Comparison of ENCODE assay signal across 13 mouse cellular contexts in the genomic region with DNA sequence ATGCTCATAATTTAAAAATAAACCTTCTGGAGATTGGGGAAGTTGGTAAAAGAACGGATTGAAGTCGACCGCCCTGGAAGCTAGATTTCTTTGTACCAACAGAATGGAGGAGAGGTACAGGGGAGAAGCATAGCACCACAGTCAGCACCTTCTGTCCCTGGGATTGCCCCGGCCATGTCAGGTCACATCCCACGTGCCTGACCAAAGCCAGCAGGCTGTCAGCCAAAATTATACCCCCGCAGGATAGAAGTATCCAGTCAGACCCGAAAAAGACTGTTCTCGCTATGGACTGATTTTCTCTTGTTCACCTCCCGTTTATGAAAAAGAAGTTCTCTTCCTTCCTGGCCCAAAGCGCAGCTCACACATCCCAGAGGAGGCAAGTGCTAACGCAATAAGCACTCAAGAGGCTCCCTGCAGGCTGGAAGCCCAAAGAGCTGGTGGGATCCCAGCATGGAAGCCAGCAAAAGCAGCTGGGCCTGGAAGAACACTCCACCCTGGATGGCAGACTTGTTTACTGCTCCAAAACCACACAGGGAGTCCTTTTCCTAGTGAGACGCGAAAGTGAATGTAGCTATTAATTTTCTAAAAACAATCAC. TPM values are rescaled to one million over a fixed set of nuclear protein-coding genes. Genes with fewer than 3 reads are reported as not detected.
DNase-seq lines count a peak whose midpoint lies in the region; ATAC-seq and TF ChIP-seq lines count a peak whose summit lies in the region.
"Had no signal": no experiment of that assay in that cellular context is flagged by ENCODE, and none has a peak within 500 bp of the region (broad histone marks: within the 10 kb centered on the region; RNA-seq: fewer than 3 reads in every experiment).

No protein-coding gene starts in this region.

- H3K27ac ChIP-seq in intestine, embryonic 14.5 days (ENCODE audit: low read depth), result 0 out of 2 replicates have a peak overlapping the region, but pooled peaks have one; percentile 9
- H3K27ac ChIP-seq in intestine, embryonic 15.5 days, result no peak overlapping the region
- peak overlapping the region; percentile 72 for H3K27ac ChIP-seq in brown adipose tissue, adult 24 weeks (replicated peaks; ENCODE audit: low read depth, low read length)
- H3K27ac ChIP-seq in hindbrain, postnatal 0 days, result peak overlapping the region; percentile 54; the same call in 1 of the 2 replicates
- H3K27ac ChIP-seq in kidney, embryonic 15.5 days, result no peak overlapping the region
- H3K27ac ChIP-seq in kidney, embryonic 14.5 days (ENCODE audit: low read depth, low read length), result no peak overlapping the region

- H3K4me1 ChIP-seq in intestine, embryonic 14.5 days (replicated peaks; ENCODE audit: control insufficient read depth, insufficient read depth, low read length), result peaks cover 23% of the 10 kb centered on the region; the same call in 1 of the 2 replicates
- peaks cover 12% of the 10 kb centered on the region for H3K4me1 ChIP-seq in intestine, embryonic 15.5 days (replicated peaks)
- peaks cover 20% of the 10 kb centered on the region for H3K4me1 ChIP-seq in brown adipose tissue, adult 24 weeks (ENCODE audit: control insufficient read depth, insufficient read depth, insufficient read length, low read length)
- peaks cover 18% of the 10 kb centered on the region for H3K4me1 ChIP-seq in hindbrain, postnatal 0 days (ENCODE audit: insufficient read depth, low read length)
- peaks cover 9% of the 10 kb centered on the region for H3K4me1 ChIP-seq in kidney, embryonic 15.5 days
- peaks cover 10% of the 10 kb centered on the region; the same call in 1 of the 2 replicates for H3K4me1 ChIP-seq in kidney, embryonic 14.5 days (ENCODE audit: control insufficient read depth, insufficient read depth, low read length)

- H3K27me3 ChIP-seq in intestine, embryonic 14.5 days (replicated peaks; ENCODE audit: control insufficient read depth, insufficient read depth, low read length), result no peaks in the 10 kb centered on the region
- no peaks in the 10 kb centered on the region for H3K27me3 ChIP-seq in intestine, embryonic 15.5 days (replicated peaks)
- no peaks in the 10 kb centered on the region for H3K27me3 ChIP-seq in hindbrain, postnatal 0 days (ENCODE audit: insufficient read depth, low read length)
- no peaks in the 10 kb centered on the region for H3K27me3 ChIP-seq in kidney, embryonic 15.5 days
- no peaks in the 10 kb centered on the region for H3K27me3 ChIP-seq in kidney, embryonic 14.5 days (ENCODE audit: control insufficient read depth, insufficient read depth, low read length)

- H3K9ac ChIP-seq in intestine, embryonic 14.5 days (ENCODE audit: low read length), result no peak overlapping the region
- no peak overlapping the region for H3K9ac ChIP-seq in intestine, embryonic 15.5 days
- H3K9ac ChIP-seq in hindbrain, postnatal 0 days (replicated peaks; ENCODE audit: low read length), result no peak overlapping the region
- no peak overlapping the region for H3K9ac ChIP-seq in kidney, embryonic 15.5 days
- no peak overlapping the region for H3K9ac ChIP-seq in kidney, embryonic 14.5 days (ENCODE audit: low read depth, low read length)
- H3K9ac ChIP-seq: liver, postnatal 0 days had no signal

- no peaks in the 10 kb centered on the region for H3K9me3 ChIP-seq in intestine, embryonic 14.5 days (ENCODE audit: control insufficient read depth, low read length)
- no peaks in the 10 kb centered on the region for H3K9me3 ChIP-seq in intestine, embryonic 15.5 days
- H3K9me3 ChIP-seq in hindbrain, postnatal 0 days (ENCODE audit: low read length), result no peaks in the 10 kb centered on the region
- H3K9me3 ChIP-seq in kidney, embryonic 15.5 days (replicated peaks), result no peaks in the 10 kb centered on the region
- H3K9me3 ChIP-seq in kidney, embryonic 14.5 days (ENCODE audit: control insufficient read depth, low read length), result no peaks in the 10 kb centered on the region

- TF ChIP-seq CTCF in hindbrain, postnatal 0 days (IDR thresholded peaks at IDR 0.05; ENCODE audit: low read depth), result no peak

- DNase-seq in intestine, embryonic 14.5 days (ENCODE audit: low spot score), result no peak
- peak; percentile 13 for DNase-seq in R1 (ENCODE audit: low read depth, low spot score)
- peak; percentile 33 for DNase-seq in hindbrain, postnatal 0 days (ENCODE audit: low spot score)
- no peak for DNase-seq in embryo, embryonic 10 days (ENCODE audit: low spot score)
- DNase-seq: adrenal gland, postnatal 25 days; heart, postnatal 36 days; liver, postnatal 0 days; right cerebral cortex, postnatal 25 days had no signal

- 56% methylated on average over 13 of the region's 13 CpGs for WGBS in intestine, embryonic 14.5 days
- 53% methylated on average over 13 of the region's 13 CpGs for WGBS in intestine, embryonic 15.5 days
- 40% methylated on average over 13 of the region's 13 CpGs for WGBS in hindbrain, postnatal 0 days
- WGBS in kidney, embryonic 15.5 days, result 67% methylated on average over 13 of the region's 13 CpGs
- 70% methylated on average over 13 of the region's 13 CpGs for WGBS in kidney, embryonic 14.5 days

- no peaks in the 10 kb centered on the region for H3K36me3 ChIP-seq in intestine, embryonic 14.5 days (ENCODE audit: control insufficient read depth, insufficient read depth, low read length)
- H3K36me3 ChIP-seq in intestine, embryonic 15.5 days, result no peaks in the 10 kb centered on the region
- H3K36me3 ChIP-seq in hindbrain, postnatal 0 days (ENCODE audit: insufficient read depth, low read length), result no peaks in the 10 kb centered on the region
- H3K36me3 ChIP-seq in kidney, embryonic 15.5 days, result no peaks in the 10 kb centered on the region
- H3K36me3 ChIP-seq in kidney, embryonic 14.5 days (ENCODE audit: control insufficient read depth, insufficient read depth, low read length), result no peaks in the 10 kb centered on the region

- no peak for ATAC-seq in intestine, embryonic 14.5 days (replicated peaks; ENCODE audit: low FRiP score, low TSS enrichment, low read depth)
- ATAC-seq in intestine, embryonic 15.5 days, result no peak
- no peak for ATAC-seq in hindbrain, postnatal 0 days
- ATAC-seq in kidney, embryonic 15.5 days (replicated peaks; ENCODE audit: low FRiP score), result no peak
- no peak for ATAC-seq in kidney, embryonic 14.5 days (ENCODE audit: low FRiP score, low TSS enrichment)
- ATAC-seq: liver, postnatal 0 days had no signal

- H3K4me3 ChIP-seq in intestine, embryonic 14.5 days (ENCODE audit: low read depth, low read length), result no peak overlapping the region
- no peak overlapping the region for H3K4me3 ChIP-seq in intestine, embryonic 15.5 days (replicated peaks)
- no peak overlapping the region for H3K4me3 ChIP-seq in brown adipose tissue, adult 24 weeks (ENCODE audit: insufficient read depth, low read depth, low read length)
- H3K4me3 ChIP-seq in hindbrain, postnatal 0 days (ENCODE audit: low read length), result no peak overlapping the region
- H3K4me3 ChIP-seq in kidney, embryonic 15.5 days (replicated peaks), result no peak overlapping the region
- no peak overlapping the region for H3K4me3 ChIP-seq in kidney, embryonic 14.5 days (ENCODE audit: low read length)

- no peak overlapping the region for H3K4me2 ChIP-seq in intestine, embryonic 14.5 days (ENCODE audit: low read length)
- no peak overlapping the region for H3K4me2 ChIP-seq in intestine, embryonic 15.5 days (replicated peaks)
- no peak overlapping the region for H3K4me2 ChIP-seq in hindbrain, postnatal 0 days (ENCODE audit: low read depth, low read length)
- no peak overlapping the region for H3K4me2 ChIP-seq in kidney, embryonic 15.5 days
- H3K4me2 ChIP-seq in kidney, embryonic 14.5 days (replicated peaks; ENCODE audit: low read depth, low read length), result no peak overlapping the region

RNA-seq across cellular contexts. Expression of a gene that starts 19.9 kb away (rescaled TPM):
- 18.2 and 19.7 TPM in 2 replicates for polyA plus RNA-seq in intestine, embryonic 14.5 days (2014; fragmentation: Nextera tagmentation; extraction: Ambion mirVana)
- 20.4 and 24.6 TPM in 2 replicates for polyA plus RNA-seq in intestine, embryonic 15.5 days (2015; fragmentation: Nextera tagmentation; extraction: Ambion mirVana)
- 95.0 and 102 TPM in 2 replicates for polyA plus RNA-seq in brown adipose tissue, adult 24 weeks (2012; ENCODE audit: insufficient read depth, insufficient read length, missing spikeins)
- 33.0 and 43.5 TPM in 2 replicates for total RNA-seq in hindbrain, postnatal 0 days (2014; rRNA removed)
- polyA plus RNA-seq in hindbrain, postnatal 0 days (2015; fragmentation: Nextera tagmentation; extraction: Ambion mirVana), result 17.0 and 17.6 TPM in 2 replicates
- polyA plus RNA-seq in kidney, embryonic 15.5 days (2015; fragmentation: Nextera tagmentation; extraction: Ambion mirVana), result 9.5 and 9.9 TPM in 2 replicates
- polyA plus RNA-seq in kidney, embryonic 14.5 days (2014; fragmentation: Nextera tagmentation; extraction: Ambion mirVana), result 2.3 and 5.6 TPM in 2 replicates

RNA-seq across cellular contexts. Expression of a gene that starts 40.0 kb away (rescaled TPM):
- 36.2 and 40.8 TPM in 2 replicates for polyA plus RNA-seq in intestine, embryonic 14.5 days (2014; fragmentation: Nextera tagmentation; extraction: Ambion mirVana)
- polyA plus RNA-seq in intestine, embryonic 15.5 days (2015; fragmentation: Nextera tagmentation; extraction: Ambion mirVana), result 36.3 and 38.7 TPM in 2 replicates
- 125 and 136 TPM in 2 replicates for polyA plus RNA-seq in brown adipose tissue, adult 24 weeks (2012; ENCODE audit: insufficient read depth, insufficient read length, missing spikeins)
- 31.1 and 32.6 TPM in 2 replicates for total RNA-seq in hindbrain, postnatal 0 days (2014; rRNA removed)
- 55.6 and 61.6 TPM in 2 replicates for polyA plus RNA-seq in hindbrain, postnatal 0 days (2015; fragmentation: Nextera tagmentation; extraction: Ambion mirVana)
- 46.0 and 47.6 TPM in 2 replicates for polyA plus RNA-seq in kidney, embryonic 15.5 days (2015; fragmentation: Nextera tagmentation; extraction: Ambion mirVana)
- polyA plus RNA-seq in kidney, embryonic 14.5 days (2014; fragmentation: Nextera tagmentation; extraction: Ambion mirVana), result 31.9 and 41.3 TPM in 2 replicates

RNA-seq across cellular contexts. Expression of a gene that starts 40.8 kb away (rescaled TPM):
- polyA plus RNA-seq in intestine, embryonic 14.5 days (2014; fragmentation: Nextera tagmentation; extraction: Ambion mirVana), result not detected in 2 replicates
- not detected in 2 replicates for polyA plus RNA-seq in intestine, embryonic 15.5 days (2015; fragmentation: Nextera tagmentation; extraction: Ambion mirVana)
- not detected in 2 replicates for polyA plus RNA-seq in brown adipose tissue, adult 24 weeks (2012; ENCODE audit: insufficient read depth, insufficient read length, missing spikeins)
- 0.26 TPM in 1 of 2 replicates, not detected in the other for total RNA-seq in hindbrain, postnatal 0 days (2014; rRNA removed)
- 0.10 and 0.13 TPM in 2 replicates for polyA plus RNA-seq in hindbrain, postnatal 0 days (2015; fragmentation: Nextera tagmentation; extraction: Ambion mirVana)
- polyA plus RNA-seq in kidney, embryonic 15.5 days (2015; fragmentation: Nextera tagmentation; extraction: Ambion mirVana), result not detected in 2 replicates
- not detected in 2 replicates for polyA plus RNA-seq in kidney, embryonic 14.5 days (2014; fragmentation: Nextera tagmentation; extraction: Ambion mirVana)
- total RNA-seq: adrenal gland, postnatal 25 days; heart, postnatal 36 days; left cerebral cortex, adult 18-20 months had no signal
- polyA plus RNA-seq: liver, postnatal 0 days had no signal

Comparison
In these comparisons a context has a peak if more than half of its experiments do, and no peak if none do; other contexts are left out.
1. H3K27ac ChIP-seq: peak in intestine, embryonic 14.5 days (single experiment), brown adipose tissue, adult 24 weeks (single experiment) and hindbrain, postnatal 0 days (single experiment); none in intestine, embryonic 15.5 days (single experiment), kidney, embryonic 15.5 days (single experiment) and kidney, embryonic 14.5 days (single experiment).
2. DNase-seq: peak in R1 (single experiment) and hindbrain, postnatal 0 days (single experiment); none in intestine, embryonic 14.5 days (single experiment) and embryo, embryonic 10 days (single experiment).